Mouse (Mus musculus) macrophage (primary cell): Measurements from ENCODE around the gene Ypel2. TPM values are rescaled to one million over a fixed set of nuclear protein-coding genes. Genes with fewer than 3 reads are reported as not detected.

ENCODE experiments used
- H3K27ac ChIP-seq: fragments of 350-480 bp; formaldehyde crosslinking; 2 replicates; pipeline ENCODE4 v1.9.0; 2021
- H3K36me3 ChIP-seq: fragments of 350-480 bp; formaldehyde crosslinking; 2 replicates; pipeline ENCODE4 v1.9.0; 2021; ENCODE audit errors: inconsistent target
- H3K4me3 ChIP-seq: fragments of 350-480 bp; formaldehyde crosslinking; 2 replicates; pipeline ENCODE4 v1.9.0; 2021; ENCODE audit errors: inconsistent target
- H3K79me2 ChIP-seq: fragments of 350-480 bp; formaldehyde crosslinking; 2 replicates; pipeline ENCODE4 v1.9.0; 2021; ENCODE audit errors: inconsistent target
- WGBS: methylation state at CpG from one replicate; pipeline ENCODE4 v1.1.7; 2026; ENCODE audit warnings: inconsistent platforms; ENCODE audit not compliant: missing documents; 5-methylcytosine and 5-hydroxymethylcytosine counted together
- polyA plus RNA-seq: library from polyadenylated mRNA; stranded (reverse); fragments of 250-400 nt; gene quantifications from 3 replicates; pipeline ENCODE4 v1.2.4, GENCODE M21; 2018; ENCODE audit warnings: inconsistent platforms

Ypel2 gene
- polyA plus RNA-seq, 1 experiment from 2014 or later = 4.0 TPM

DNA sequence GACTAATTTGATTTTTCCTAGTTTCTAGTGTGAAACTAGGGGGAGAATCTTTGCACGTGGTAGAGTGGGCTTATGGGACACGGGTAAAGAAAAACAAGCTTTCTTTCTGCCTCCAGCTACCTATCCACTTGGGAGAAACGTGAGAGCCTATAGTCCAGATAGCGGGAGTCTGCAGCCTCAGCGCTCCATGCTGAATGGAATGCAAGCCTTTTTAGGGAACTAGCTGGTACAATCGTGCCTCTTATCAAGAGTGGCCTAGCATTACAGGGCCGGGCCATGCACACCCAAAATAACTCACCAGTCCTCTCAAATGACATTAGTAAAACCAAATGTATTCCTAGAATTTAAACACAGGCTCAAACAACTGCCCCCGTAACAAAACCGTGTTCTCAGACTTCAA is 98.4 kb downstream of the Ypel2 start:
- Histone ChIP-seq H3K36me3 (no peaks in the 10 kb centered on the region), H3K4me3 (no peak overlapping the region), H3K79me2 (no peaks in the 10 kb centered on the region), H3K27ac (no peak overlapping the region)
- WGBS = 84% methylated on average over 9 of the region's 9 CpGs

DNA sequence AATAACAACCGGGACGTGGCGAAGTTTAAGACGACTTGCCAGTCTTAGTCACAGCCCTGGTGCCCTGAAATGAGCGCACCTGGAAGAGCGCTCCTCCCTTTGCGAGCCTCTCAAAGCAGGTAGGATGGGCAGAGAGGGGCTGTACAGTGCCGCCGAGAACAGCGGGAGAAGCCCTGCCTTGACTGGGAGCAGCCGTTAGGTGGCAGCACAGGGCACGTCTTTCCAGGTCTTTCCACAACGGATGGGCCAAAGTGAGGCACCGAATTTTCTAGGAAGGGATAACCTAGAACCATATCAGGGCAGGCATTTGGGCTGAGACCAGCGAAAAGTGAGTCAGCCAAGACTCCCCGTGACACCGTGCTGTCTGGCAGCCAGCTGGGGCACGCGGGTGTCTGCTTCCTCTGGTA is 99.3 kb downstream of the Ypel2 start:
- Histone ChIP-seq H3K27ac (no peak overlapping the region), H3K36me3 (no peaks in the 10 kb centered on the region), H3K79me2 (no peaks in the 10 kb centered on the region), H3K4me3 (no peak overlapping the region)
- 10% methylated on average over 19 of the region's 19 CpGs for WGBS

DNA sequence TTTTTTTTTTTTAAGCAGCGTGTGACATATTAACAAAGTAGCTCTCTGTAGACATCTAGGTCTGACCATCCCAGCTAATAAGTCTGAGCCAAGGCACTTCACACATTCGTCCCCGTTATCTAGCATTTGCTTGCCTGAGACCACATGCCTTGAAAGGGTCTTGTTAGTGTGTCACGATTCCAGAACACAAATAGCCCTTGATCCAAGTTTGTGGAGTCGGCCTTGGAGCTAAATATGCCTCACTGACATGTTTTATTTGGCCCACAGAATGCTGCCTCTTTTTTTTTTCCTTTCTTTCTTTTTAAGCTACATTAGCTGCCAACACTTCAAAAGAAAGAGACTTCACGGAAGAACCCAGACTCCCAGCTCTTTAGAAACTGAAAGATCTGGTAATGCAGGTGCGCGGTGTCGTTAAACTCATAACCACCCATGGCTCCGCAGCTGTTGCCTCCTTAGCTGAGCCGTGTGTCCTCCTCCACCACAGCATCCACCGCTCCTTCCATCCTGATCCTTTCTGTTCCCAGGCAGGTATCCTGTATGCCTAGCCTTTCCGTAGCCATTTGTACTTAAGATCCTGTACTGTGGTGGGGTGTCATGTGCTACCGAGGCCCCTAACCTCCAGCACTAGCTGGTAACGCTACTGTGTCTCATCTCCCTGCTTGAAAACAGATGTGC is 100.4 kb downstream of the Ypel2 start:
- 98% methylated on average over 12 of the region's 15 CpGs for WGBS
- Histone ChIP-seq H3K79me2 (no peaks in the 10 kb centered on the region), H3K27ac (no peak overlapping the region), H3K4me3 (no peak overlapping the region), H3K36me3 (no peaks in the 10 kb centered on the region)

Other genes with a start within 250 kb of the Ypel2 start
- gene Cltc, start 236.1 kb downstream of the Ypel2 start, polyA plus RNA-seq = 342 to 483 TPM (median 367 TPM) in 3 replicates
- gene Dhx40, start 186.0 kb downstream of the Ypel2 start, polyA plus RNA-seq = 7.0 to 14.6 TPM (median 11.6 TPM) in 3 replicates
- 27.9 to 70.5 TPM (median 53.3 TPM) in 3 replicates for gene Gdpd1, start 80.4 kb upstream of the Ypel2 start, polyA plus RNA-seq
- 14.8 to 16.3 TPM (median 15.4 TPM) in 3 replicates for gene Smg8, start 93.1 kb upstream of the Ypel2 start, polyA plus RNA-seq
- 0.32 to 6.0 TPM (median 3.3 TPM) in 3 replicates for gene Prr11, start 115.0 kb upstream of the Ypel2 start, polyA plus RNA-seq
- gene Ska2, start 115.5 kb upstream of the Ypel2 start, polyA plus RNA-seq = 2.1 to 6.6 TPM (median 6.6 TPM) in 3 replicates
- 10.6 to 15.1 TPM (median 15.0 TPM) in 3 replicates for gene Trim37, start 133.4 kb upstream of the Ypel2 start, polyA plus RNA-seq